Mouse (Mus musculus): Measurements from ENCODE around the gene Zfp618. TPM values are rescaled to one million over a fixed set of nuclear protein-coding genes. Genes with fewer than 3 reads are reported as not detected.

The Zfp618 gene
- polyA plus RNA-seq, 1 experiment from 2014 or later = 2.6 TPM

DNA sequence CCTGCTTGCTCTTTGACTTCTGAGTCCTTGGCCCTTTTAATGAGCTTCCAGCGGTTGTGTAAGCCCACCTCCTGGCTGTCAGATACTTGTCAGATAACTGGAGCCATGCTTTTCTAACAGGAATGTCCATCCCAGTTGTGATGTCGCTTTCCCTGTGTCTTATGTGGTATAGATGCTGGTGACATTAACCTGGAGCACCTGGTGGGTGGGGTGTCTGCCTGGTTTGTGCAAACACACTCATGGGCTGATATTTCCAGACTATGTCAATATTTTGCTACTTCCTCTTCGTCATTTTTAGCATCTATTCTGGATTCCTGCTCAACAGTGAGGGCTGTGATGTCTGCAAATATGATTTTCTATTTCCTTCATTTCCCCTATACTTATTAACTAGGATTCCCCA, 43.4 kb downstream of the Zfp618 start:
- WGBS = 44% methylated on average over 3 of the region's 3 CpGs
- Histone ChIP-seq H3K4me1 (replicated peaks; ENCODE audit: control insufficient read depth, insufficient read depth, low read length) (peaks cover 11% of the 10 kb centered on the region), H3K9ac (ENCODE audit: low read depth, low read length) (no peak overlapping the region), H3K36me3 (ENCODE audit: control insufficient read depth, insufficient read depth) (no peaks in the 10 kb centered on the region), H3K9me3 (ENCODE audit: control insufficient read depth) (no peaks in the 10 kb centered on the region), H3K4me2 (replicated peaks; ENCODE audit: low read depth) (no peak overlapping the region), H3K4me3 (ENCODE audit: low read depth, low read length) (no peak overlapping the region), H3K27me3 (replicated peaks; ENCODE audit: control insufficient read depth, insufficient read depth, low read length) (no peaks in the 10 kb centered on the region), H3K27ac (ENCODE audit: low read depth, low read length) (no peak overlapping the region)
- no peak for TF ChIP-seq CTCF (IDR thresholded peaks at IDR 0.05; ENCODE audit: low read depth)
- ATAC-seq = peak; percentile 59; the same call in 1 of the 2 replicates

GRCm38 (mm10) chr4:63009821-63010220, 44.4 kb downstream of the Zfp618 start:
- no peak for ATAC-seq
- 93% methylated on average over 1 of the region's 1 CpGs for WGBS
- H3K9me3 ChIP-seq (ENCODE audit: control insufficient read depth) = no peaks in the 10 kb centered on the region
- peaks cover 11% of the 10 kb centered on the region for H3K4me1 ChIP-seq (replicated peaks; ENCODE audit: control insufficient read depth, insufficient read depth, low read length)
- TF ChIP-seq CTCF (IDR thresholded peaks at IDR 0.05; ENCODE audit: low read depth) = no peak
- no peak overlapping the region for H3K27ac ChIP-seq (ENCODE audit: low read depth, low read length)
- H3K9ac ChIP-seq (ENCODE audit: low read depth, low read length) = no peak overlapping the region
- no peaks in the 10 kb centered on the region for H3K27me3 ChIP-seq (replicated peaks; ENCODE audit: control insufficient read depth, insufficient read depth, low read length)
- H3K4me2 ChIP-seq (replicated peaks; ENCODE audit: low read depth) = no peak overlapping the region
- no peak overlapping the region for H3K4me3 ChIP-seq (ENCODE audit: low read depth, low read length)
- no peaks in the 10 kb centered on the region for H3K36me3 ChIP-seq (ENCODE audit: control insufficient read depth, insufficient read depth)

- WGBS = 88% methylated on average over 4 of the region's 4 CpGs
- no peak for ATAC-seq
- no peak for TF ChIP-seq CTCF (IDR thresholded peaks at IDR 0.05; ENCODE audit: low read depth)
- Histone ChIP-seq H3K4me3 (ENCODE audit: low read depth, low read length) (no peak overlapping the region), H3K9ac (ENCODE audit: low read depth, low read length) (no peak overlapping the region), H3K27me3 (replicated peaks; ENCODE audit: control insufficient read depth, insufficient read depth, low read length) (no peaks in the 10 kb centered on the region), H3K27ac (ENCODE audit: low read depth, low read length) (no peak overlapping the region), H3K36me3 (ENCODE audit: control insufficient read depth, insufficient read depth) (no peaks in the 10 kb centered on the region), H3K4me2 (replicated peaks; ENCODE audit: low read depth) (no peak overlapping the region), H3K4me1 (replicated peaks; ENCODE audit: control insufficient read depth, insufficient read depth, low read length) (peaks cover 11% of the 10 kb centered on the region), H3K9me3 (ENCODE audit: control insufficient read depth) (no peaks in the 10 kb centered on the region)
These were observed 44.9 kb downstream of the Zfp618 start for GRCm38 (mm10) chr4:63010226-63010625.

- Histone ChIP-seq H3K4me3 (ENCODE audit: low read depth, low read length) (no peak overlapping the region), H3K4me2 (replicated peaks; ENCODE audit: low read depth) (no peak overlapping the region), H3K36me3 (ENCODE audit: control insufficient read depth, insufficient read depth) (no peaks in the 10 kb centered on the region), H3K4me1 (replicated peaks; ENCODE audit: control insufficient read depth, insufficient read depth, low read length) (no peaks in the 10 kb centered on the region), H3K9me3 (ENCODE audit: control insufficient read depth) (no peaks in the 10 kb centered on the region), H3K27ac (ENCODE audit: low read depth, low read length) (no peak overlapping the region), H3K9ac (ENCODE audit: low read depth, low read length) (no peak overlapping the region), H3K27me3 (replicated peaks; ENCODE audit: control insufficient read depth, insufficient read depth, low read length) (no peaks in the 10 kb centered on the region)
- TF ChIP-seq CTCF (IDR thresholded peaks at IDR 0.05; ENCODE audit: low read depth) = no peak
- 66% methylated on average over 10 of the region's 10 CpGs for WGBS
- ATAC-seq = no peak
These were observed 53.2 kb downstream of the Zfp618 start for GRCm38 (mm10) chr4:63018616-63019015.

DNA sequence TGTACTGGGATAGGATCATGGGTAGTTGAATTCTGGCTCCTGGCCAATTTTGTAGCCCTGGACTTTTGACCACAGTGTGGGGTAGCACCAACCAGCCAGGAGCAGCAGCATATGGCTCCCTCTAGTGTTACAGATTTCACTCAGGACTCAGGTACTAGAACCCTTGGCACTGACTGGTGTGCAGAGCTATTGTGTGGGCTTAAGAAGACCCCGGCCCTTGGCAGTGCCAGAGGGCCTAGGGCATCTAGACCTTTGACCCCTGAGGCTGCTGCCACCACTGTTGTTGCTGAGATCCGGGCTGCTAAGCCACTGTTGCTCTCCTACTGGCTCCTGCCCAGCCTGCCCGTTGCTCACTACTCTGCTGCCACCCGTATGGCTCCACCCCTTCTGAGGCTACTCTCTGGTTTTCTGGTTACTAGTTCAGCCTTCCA, 54.1 kb downstream of the Zfp618 start:
- Histone ChIP-seq H3K27ac (ENCODE audit: low read depth, low read length) (no peak overlapping the region), H3K9me3 (ENCODE audit: control insufficient read depth) (no peaks in the 10 kb centered on the region), H3K27me3 (replicated peaks; ENCODE audit: control insufficient read depth, insufficient read depth, low read length) (no peaks in the 10 kb centered on the region), H3K36me3 (ENCODE audit: control insufficient read depth, insufficient read depth) (no peaks in the 10 kb centered on the region), H3K9ac (ENCODE audit: low read depth, low read length) (no peak overlapping the region), H3K4me1 (replicated peaks; ENCODE audit: control insufficient read depth, insufficient read depth, low read length) (no peaks in the 10 kb centered on the region), H3K4me3 (ENCODE audit: low read depth, low read length) (no peak overlapping the region), H3K4me2 (replicated peaks; ENCODE audit: low read depth) (no peak overlapping the region; the same call in 1 of the 2 replicates)
- ATAC-seq = peak; percentile 83
- WGBS = 55% methylated on average over 4 of the region's 4 CpGs
- peak; percentile 81 for TF ChIP-seq CTCF (IDR thresholded peaks at IDR 0.05; ENCODE audit: low read depth)

DNA sequence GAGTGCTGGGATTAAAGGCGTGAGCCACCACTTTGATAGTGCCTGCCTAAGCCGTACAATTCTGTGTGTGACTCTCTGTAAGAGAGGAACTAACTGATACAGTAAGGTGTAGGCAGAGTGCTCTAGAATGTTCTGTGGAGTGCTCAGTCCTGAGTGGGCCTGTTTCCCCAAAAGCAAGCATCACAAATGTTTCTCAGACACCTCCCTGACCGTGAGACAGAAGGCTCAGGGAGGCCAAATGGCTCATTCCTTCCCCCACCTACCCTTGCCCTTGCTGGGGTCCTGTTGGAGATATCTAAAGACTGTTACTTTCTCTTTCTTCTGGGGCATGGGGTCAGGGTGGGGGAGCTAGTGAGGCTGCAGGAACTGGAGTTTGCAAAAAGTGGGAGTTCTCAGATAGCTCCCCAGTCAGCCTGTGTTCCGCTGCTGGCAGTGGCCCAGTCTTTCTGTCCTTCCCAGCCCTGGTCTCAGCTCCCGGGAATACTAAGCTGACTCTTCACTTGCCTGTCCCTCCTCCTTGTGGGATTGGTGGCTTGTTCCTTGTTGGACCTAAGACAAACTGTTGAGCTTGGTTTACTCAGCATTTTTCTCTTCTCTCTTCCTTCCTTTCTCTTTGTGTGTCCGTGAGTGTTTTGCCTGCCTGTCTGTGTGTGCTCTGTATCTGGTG, 55.8 kb downstream of the Zfp618 start:
- H3K4me3 ChIP-seq (ENCODE audit: low read depth, low read length) = no peak overlapping the region
- H3K4me2 ChIP-seq (replicated peaks; ENCODE audit: low read depth) = no peak overlapping the region
- no peak for ATAC-seq
- WGBS = 49% methylated on average over 6 of the region's 6 CpGs
- H3K9ac ChIP-seq (ENCODE audit: low read depth, low read length) = no peak overlapping the region
- H3K36me3 ChIP-seq (ENCODE audit: control insufficient read depth, insufficient read depth) = no peaks in the 10 kb centered on the region
- H3K27ac ChIP-seq (ENCODE audit: low read depth, low read length) = no peak overlapping the region
- no peaks in the 10 kb centered on the region for H3K9me3 ChIP-seq (ENCODE audit: control insufficient read depth)
- no peaks in the 10 kb centered on the region for H3K4me1 ChIP-seq (replicated peaks; ENCODE audit: control insufficient read depth, insufficient read depth, low read length)
- no peak for TF ChIP-seq CTCF (IDR thresholded peaks at IDR 0.05; ENCODE audit: low read depth)
- no peaks in the 10 kb centered on the region for H3K27me3 ChIP-seq (replicated peaks; ENCODE audit: control insufficient read depth, insufficient read depth, low read length)

All from intestine, postnatal 0 days (tissue).